Mouse (Mus musculus) yolk sac, embryonic 10.5 days (tissue): Measurements from ENCODE around the gene Vmn1r210.
"Not testable (repeated sequence)": the region's sequence is repeated elsewhere in the genome, so short reads cannot be mapped to it uniquely, and the experiment has no call there.

Source experiments
- DNase-seq: peaks from one replicate; pipeline ENCODE4 v3.0.0-alpha.2; 2017; ENCODE audit warnings: low spot score

Vmn1r210 gene

DNA sequence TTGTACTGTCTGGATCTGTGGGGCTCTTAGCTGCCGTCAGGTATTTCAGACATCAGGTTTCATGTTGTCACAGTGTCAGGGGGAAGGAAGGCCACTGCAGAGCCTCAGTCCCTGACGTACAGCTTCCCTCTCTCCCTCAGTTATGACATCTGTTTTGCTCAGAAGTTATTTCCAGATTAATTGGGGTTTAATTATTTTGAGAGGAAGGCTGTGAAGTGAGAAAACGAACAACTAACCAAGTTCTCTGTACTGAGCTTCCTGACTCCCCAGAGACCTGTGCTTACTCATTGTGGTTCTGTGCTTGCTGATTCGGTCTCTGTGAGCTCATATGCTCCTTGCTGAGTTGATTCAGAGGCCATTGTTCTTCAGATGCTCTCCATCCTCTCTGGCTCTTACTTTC lies at the start of gene Vmn1r210:
Gene Vmn1r210 (minus strand): TSS at position 101 of the 400 bp plus-strand sequence.
- DNase-seq = no peak

DNA sequence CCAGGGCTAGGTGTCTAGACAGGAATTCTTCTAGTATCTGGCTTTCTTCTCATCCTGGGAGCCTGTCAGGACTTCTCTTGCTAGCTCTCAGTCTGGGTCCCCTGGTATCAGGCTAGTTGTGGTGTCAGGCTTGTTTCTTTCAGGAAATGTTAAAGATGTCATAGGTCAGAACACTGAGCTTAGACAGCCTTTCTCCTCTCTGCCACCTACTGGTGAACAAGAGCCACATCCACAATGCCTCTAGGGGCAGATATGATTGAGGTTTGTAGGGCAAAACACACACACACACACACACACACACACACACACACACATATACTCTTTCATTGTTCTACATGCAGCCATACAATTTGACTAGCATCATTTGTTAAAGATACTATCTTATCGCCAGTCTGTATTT lies 48.1 kb upstream of the Vmn1r210 start:
- DNase-seq = no peak

DNA sequence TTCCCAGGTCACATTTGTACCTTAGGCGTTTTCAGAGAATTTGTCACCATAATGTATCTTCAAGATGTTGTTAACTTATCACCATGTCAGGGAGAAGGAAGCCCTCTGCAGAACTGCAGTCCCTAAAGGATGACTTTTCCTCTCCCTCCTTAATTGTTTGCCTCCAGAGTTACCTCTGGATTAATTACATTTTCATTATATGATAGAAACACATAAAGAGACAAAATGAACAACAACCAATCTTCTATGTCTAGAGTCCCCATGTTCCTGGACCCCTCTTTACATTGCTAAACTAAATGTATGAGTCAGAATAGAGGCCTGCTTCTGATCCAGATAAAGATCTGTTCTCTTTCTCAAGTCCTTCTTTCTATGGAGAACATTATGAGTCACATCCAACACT lies 26.3 kb upstream of the Vmn1r210 start, which contains the start of gene Vmn1r211:
Gene Vmn1r211 (minus strand): TSS at position 101 of the 400 bp plus-strand sequence.
- no peak for DNase-seq

DNA sequence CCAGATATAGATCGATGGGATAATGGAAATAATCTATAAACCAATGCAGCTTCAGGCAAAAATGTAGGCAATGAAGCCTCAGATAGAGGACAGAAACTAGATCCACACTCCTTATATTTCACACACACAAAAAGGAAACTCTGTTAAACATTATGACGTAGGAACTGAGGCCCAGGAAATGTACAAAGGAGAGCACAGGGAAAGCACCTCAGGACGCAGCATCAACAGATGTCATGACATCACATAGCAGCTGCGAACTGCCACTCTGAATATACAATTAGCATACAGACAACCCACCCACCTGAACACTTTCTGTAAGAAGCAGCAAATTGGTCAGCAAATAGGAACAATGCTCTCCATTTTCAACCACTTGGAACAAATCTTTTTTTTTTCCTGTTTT lies 23.6 kb upstream of the Vmn1r210 start:
- no peak for DNase-seq

DNA sequence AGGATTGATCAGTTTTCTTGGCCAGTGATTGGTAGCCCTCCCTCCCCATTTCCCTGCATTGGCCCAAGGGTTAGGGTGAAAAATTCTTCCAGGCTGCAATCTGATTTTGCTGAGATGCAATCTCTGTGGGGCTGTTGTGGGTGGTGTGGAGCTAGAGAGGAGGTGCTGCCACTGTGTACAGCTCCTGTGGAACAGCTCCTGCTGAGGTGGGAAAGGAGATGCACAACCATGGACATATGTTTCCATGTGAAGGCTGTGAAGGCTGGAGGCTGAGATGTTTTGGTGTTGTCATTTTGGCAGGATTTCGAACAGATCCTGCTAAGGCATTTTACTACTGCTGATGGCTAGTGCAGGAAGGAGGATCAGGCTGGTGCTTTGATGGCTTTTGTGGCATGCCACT lies 15.7 kb upstream of the Vmn1r210 start:
- no peak for DNase-seq

DNA sequence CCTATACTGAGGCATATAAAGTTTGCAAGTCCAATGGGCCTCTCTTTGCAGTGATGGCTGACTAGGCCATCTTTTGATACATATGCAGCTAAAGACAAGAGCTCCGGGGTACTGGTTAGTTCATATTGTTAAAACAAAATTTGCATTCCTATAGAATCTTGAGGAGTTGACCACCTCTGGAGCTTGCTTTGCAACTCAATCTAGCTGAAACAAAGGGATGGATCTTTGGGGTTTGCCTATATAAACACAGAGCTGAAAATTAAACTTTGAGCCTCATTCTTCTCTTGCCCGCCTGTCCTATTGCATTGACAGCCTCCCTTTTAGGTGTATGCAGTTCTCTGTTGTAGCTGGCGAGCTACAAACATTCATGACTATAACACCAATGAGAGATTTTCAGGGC lies 13.2 kb upstream of the Vmn1r210 start:
- not testable (repeated sequence) for DNase-seq

DNA sequence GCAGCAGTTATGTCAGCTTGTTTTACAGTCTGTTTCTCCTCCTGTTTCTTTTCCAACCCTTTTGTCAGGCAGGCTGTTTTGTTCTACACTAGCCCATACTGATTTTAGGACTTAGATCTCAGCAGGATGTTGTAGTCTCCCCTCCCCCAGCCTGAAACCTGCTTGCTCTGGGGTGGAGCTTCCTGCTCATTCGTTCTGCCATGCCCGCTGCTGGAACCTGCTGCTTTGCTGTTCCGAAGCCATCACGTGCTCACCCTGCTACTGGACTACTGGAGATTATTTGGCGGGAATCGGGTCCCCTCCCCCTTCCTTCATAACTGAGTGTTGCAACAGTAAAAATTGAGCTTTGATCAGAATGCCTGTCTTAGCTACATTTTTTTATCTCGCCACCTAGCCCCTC lies 1.8 kb downstream of the Vmn1r210 start:
- not testable (repeated sequence) for DNase-seq

DNA sequence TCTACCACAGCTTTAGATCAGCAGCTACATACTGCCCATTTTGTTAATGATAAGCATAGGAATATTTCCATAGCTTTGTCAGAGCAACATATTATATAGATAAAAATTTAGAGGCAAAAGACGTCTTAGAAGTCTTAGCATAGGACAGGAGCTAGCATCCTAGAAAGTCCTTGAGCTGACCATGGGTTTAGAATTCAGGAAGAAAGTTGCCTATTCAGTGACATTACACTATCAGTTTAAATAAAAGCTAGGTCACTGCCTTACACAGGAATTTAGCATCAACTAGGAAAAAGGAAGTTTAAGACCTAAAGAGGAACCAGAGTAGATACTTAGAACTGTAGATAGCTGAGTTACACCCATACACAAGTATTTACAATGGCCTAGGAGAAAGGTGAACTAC lies 9.5 kb downstream of the Vmn1r210 start:
- not testable (repeated sequence) for DNase-seq

DNA sequence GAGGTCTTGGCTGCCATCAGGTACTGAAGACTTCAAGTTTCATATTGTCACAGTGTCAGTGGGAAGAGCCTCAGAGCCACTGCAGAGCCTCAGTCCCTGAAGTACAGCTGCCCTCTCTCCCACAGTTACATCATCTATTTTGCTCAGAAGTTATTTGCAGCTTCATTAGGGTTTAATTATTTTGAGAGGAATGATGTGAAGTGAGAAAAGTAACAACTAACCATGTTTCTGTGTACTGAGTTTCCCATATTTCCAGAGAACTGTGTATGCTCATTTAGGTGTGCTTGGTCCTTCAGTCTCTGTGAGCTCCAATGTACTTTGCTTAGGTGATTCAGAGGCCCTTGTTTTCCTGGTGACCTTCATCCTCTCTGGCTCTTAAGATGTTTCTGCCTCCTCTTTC lies 21.6 kb downstream of the Vmn1r210 start, which contains the start of gene Vmn1r209:
Gene Vmn1r209 (minus strand): TSS at position 101 of the 400 bp plus-strand sequence.
- DNase-seq = not testable (repeated sequence)

DNA sequence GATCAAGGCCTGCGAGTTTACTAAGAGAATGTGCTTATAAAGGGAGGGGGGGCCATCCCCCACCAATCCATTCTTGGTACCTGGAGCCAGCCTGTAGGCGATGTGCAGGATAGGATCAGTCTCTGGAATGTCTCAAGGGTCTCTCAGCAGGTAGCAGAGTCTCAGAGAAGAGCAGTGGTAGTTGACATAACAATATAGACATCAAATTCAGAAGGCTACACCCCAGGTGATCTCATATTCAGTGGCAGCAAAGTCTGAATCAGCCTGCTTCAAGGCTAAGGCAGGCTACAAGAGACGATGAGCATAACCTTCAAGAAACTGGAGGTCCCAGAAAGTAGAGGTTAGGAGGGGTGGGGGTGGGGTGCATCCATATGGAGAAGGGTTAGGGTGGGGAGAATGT lies 43.1 kb downstream of the Vmn1r210 start:
- not testable (repeated sequence) for DNase-seq

DNA sequence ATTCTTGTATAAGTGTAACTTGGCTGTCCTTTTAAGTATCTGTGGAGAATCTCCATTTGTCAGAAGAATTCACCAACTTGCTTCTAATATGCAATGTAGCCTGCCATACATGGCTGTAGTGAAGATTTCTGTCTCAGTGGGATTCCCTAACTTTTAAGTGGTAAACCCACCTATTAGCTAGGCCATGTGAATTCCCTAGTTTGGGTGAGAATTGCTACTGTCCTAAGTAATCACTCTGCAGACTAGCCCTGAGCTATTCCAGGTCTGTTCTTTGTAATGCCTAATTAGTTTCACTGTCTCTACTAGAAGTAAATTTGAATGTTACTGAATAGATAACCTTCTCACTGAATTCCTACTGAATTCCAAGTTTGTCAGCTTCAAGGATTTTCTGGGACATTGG lies 47.0 kb downstream of the Vmn1r210 start:
- DNase-seq = not testable (repeated sequence)

DNA sequence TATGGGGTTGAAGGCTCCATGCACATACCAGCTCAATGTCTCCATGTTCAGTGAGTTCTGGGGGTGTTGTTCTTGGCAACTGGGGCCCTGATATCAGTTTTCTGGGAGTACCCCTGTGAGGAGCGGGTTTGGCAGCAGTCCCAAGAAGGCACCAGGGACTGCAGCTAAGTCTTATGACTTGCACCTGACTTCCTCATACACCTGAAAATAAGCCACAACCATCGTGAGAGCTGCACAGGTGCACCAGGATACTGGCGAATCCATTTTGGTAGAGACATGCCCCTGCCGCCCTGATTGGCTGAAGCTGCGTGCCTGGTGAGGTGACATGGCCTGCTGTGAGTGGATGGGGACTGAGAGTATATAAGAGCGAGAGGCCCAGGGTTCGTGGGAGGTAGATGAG lies 53.8 kb downstream of the Vmn1r210 start, which contains the start of gene Vmn1r208:
Gene Vmn1r208 (minus strand): TSS at position 101 of the 400 bp plus-strand sequence.
- DNase-seq = not testable (repeated sequence)
